Mouse (Mus musculus) ES-E14 (cell line): ENCODE data around the gene Ccdc191.

Source experiments
- CHD2 ChIP-seq: IDR thresholded peaks from 2 replicates; pipeline ENCODE4 v1.6.1; 2014; ENCODE audit warnings: mild to moderate bottlenecking, low read depth, low read length, inconsistent platforms
- HCFC1 ChIP-seq: IDR thresholded peaks from 2 replicates; pipeline ENCODE4 v1.6.1; 2012; ENCODE audit warnings: low read length, inconsistent platforms, borderline replicate concordance; ENCODE audit not compliant: insufficient read depth
- MAFK ChIP-seq: IDR thresholded peaks from 2 replicates; pipeline ENCODE4 v1.6.1; 2014; ENCODE audit warnings: mild to moderate bottlenecking, low read depth, low read length, inconsistent platforms; ENCODE audit not compliant: insufficient read depth
- ZNF384 ChIP-seq: IDR thresholded peaks from 2 replicates; pipeline ENCODE4 v1.6.1; 2012; ENCODE audit warnings: low read depth, low read length, inconsistent platforms

- no peak for TF ChIP-seq HCFC1
- no peak for TF ChIP-seq CHD2
- TF ChIP-seq MAFK, result no peak
- TF ChIP-seq ZNF384, result no peak
Measured at GRCm38 (mm10) chr16:43900571-43900970, 11.0 kb downstream of the Ccdc191 start.
